Mouse (Mus musculus) heart, embryonic 12.5 days (tissue): ENCODE results near the gene Gm884. TPM values are rescaled to one million over a fixed set of nuclear protein-coding genes. Genes with fewer than 3 reads are reported as not detected.
"Not testable (repeated sequence)": the region's sequence is repeated elsewhere in the genome, so short reads cannot be mapped to it uniquely, and the experiment has no call there.

Experiments used
- ATAC-seq: fragments of 200-750 bp; cut with Nextera tagmentation; 2 replicates; pipeline ENCODE4 v1.8.0; 2017; ENCODE audit warnings: moderate TSS enrichment, moderate library complexity; ENCODE audit not compliant: insufficient number of reproducible peaks, low FRiP score
- H3K27ac ChIP-seq: fragments of 300-500 bp; sonication (generic); 2 replicates; pipeline ENCODE4 v1.5.1; 2016; ENCODE audit warnings: mild to moderate bottlenecking, moderate library complexity; ENCODE audit not compliant: poor library complexity, severe bottlenecking
- H3K27me3 ChIP-seq: fragments of 300-500 bp; sonication (generic); replicated peaks from 2 replicates; pipeline ENCODE4 v1.6.1; 2016; ENCODE audit warnings: mild to moderate bottlenecking, moderate library complexity
- H3K36me3 ChIP-seq: fragments of 300-500 bp; sonication (generic); 2 replicates; pipeline ENCODE4 v1.6.1; 2016; ENCODE audit warnings: mild to moderate bottlenecking, moderate library complexity
- H3K4me1 ChIP-seq: fragments of 300-500 bp; sonication (generic); replicated peaks from 2 replicates; pipeline ENCODE4 v1.6.1; 2016; ENCODE audit warnings: mild to moderate bottlenecking
- H3K4me2 ChIP-seq: fragments of 300-500 bp; sonication (generic); 2 replicates; pipeline ENCODE4 v1.6.1; 2016; ENCODE audit warnings: mild to moderate bottlenecking, moderate library complexity
- H3K4me3 ChIP-seq: fragments of 300-500 bp; sonication (generic); 2 replicates; pipeline ENCODE4 v1.5.1; 2016; ENCODE audit warnings: mild to moderate bottlenecking
- H3K9ac ChIP-seq: fragments of 300-500 bp; sonication (generic); 2 replicates; pipeline ENCODE4 v1.6.1; 2016; ENCODE audit warnings: mild to moderate bottlenecking, moderate library complexity
- H3K9me3 ChIP-seq: fragments of 300-500 bp; sonication (generic); replicated peaks from 2 replicates; pipeline ENCODE4 v1.6.1; 2016; ENCODE audit warnings: mild to moderate bottlenecking, moderate library complexity
- WGBS: fragments of 180-500 bp; shearing (Covaris S2); methylation state at CpG from one replicate; pipeline ENCODE4 v1.1.7; 2016; 5-methylcytosine and 5-hydroxymethylcytosine counted together
- polyA plus RNA-seq: library from polyadenylated mRNA; unstranded; fragments of >200 nt; fragmentation: Nextera tagmentation; extraction: Ambion mirVana; gene quantifications from 2 replicates; pipeline ENCODE4 v1.2.1, GENCODE M21; 2016

The Gm884 gene
- polyA plus RNA-seq, 1 experiment from 2014 or later: not detected

DNA sequence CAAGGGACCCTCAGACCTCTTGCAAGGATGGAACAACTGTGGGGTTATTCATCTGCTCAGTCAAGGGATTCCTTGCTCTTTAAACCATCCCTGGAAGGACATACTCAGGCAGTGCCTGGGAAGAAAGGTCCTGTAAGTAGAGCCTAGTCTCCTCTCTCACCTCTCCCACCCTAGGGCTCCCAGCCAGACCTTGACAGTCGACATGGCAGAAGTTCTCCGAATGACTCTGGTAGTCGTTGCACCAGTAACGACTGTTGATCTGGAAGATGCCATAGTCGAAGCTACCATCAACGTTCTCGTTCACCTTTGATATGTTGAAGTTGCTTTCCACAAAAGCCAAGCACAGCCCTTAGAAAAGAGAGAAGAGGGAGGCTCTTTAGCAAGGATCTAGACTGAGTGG lies 13.9 kb upstream of the Gm884 start:
- Histone ChIP-seq H3K9ac (no peak overlapping the region), H3K4me2 (no peak overlapping the region), H3K4me3 (no peak overlapping the region), H3K27ac (no peak overlapping the region), H3K4me1 (no peaks in the 10 kb centered on the region), H3K9me3 (no peaks in the 10 kb centered on the region), H3K36me3 (no peaks in the 10 kb centered on the region), H3K27me3 (peaks cover 29% of the 10 kb centered on the region)
- 74% methylated on average over 7 of the region's 7 CpGs for WGBS
- no peak for ATAC-seq

DNA sequence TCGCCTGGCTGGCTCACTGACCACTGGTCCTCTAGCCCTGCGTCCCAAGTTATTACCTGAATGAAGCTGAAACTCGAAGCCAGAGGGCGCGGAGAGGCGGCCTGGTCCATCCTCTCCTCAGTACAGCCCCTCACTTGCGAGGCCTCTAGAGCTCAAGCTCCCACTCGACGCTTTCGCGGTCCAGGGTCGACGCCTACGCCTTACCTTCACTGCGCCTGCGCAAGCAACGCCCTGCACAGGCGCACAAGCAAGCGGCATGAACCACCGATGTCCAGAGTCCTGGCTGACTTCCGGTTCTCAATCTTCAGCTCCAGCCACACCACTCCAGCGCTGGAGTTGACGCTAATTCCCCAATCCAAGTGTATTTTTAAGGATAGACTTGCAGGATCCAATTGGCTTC lies 6.5 kb upstream of the Gm884 start:
- Histone ChIP-seq H3K27me3 (0 out of 2 replicates have a peak, but pooled peaks cover 4% of the 10 kb centered on the region), H3K27ac (no peak overlapping the region), H3K9ac (no peak overlapping the region), H3K4me3 (no peak overlapping the region), H3K4me1 (no peaks in the 10 kb centered on the region), H3K9me3 (no peaks in the 10 kb centered on the region), H3K36me3 (no peaks in the 10 kb centered on the region), H3K4me2 (no peak overlapping the region)
- 68% methylated on average over 23 of the region's 23 CpGs for WGBS
- ATAC-seq: no peak

GRCm38 (mm10) chr11:103610772-103611171 lies 10.2 kb downstream of the Gm884 start:
- no peak overlapping the region for H3K4me3 ChIP-seq
- H3K4me1 ChIP-seq: no peaks in the 10 kb centered on the region
- H3K4me2 ChIP-seq: no peak overlapping the region
- ATAC-seq: no peak
- no peaks in the 10 kb centered on the region for H3K9me3 ChIP-seq
- H3K27ac ChIP-seq: no peak overlapping the region
- WGBS: 78% methylated on average over 2 of the region's 2 CpGs
- no peaks in the 10 kb centered on the region for H3K36me3 ChIP-seq
- no peaks in the 10 kb centered on the region for H3K27me3 ChIP-seq
- H3K9ac ChIP-seq: no peak overlapping the region

DNA sequence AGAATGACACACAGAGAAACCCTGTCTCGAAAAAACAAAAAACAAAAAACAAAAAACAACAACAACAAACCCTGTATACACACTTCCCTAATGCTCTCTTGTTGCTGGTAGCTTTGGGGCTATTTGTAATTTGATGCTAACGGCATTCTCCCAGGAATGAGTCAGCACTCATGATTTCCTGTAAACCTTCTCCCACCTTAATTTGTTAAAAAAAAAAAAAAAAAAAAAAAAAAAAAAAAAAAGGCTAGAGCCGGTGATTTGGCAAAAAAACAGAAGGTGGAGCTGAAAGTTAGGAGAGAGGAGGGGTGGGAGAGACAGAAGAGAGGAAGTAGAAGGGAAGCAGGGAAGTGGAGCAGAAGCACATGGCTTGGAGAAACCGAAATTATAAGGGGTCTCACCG lies 14.3 kb downstream of the Gm884 start:
- 55% methylated on average over 5 of the region's 5 CpGs for WGBS
- Histone ChIP-seq H3K4me3 (no peak overlapping the region), H3K9ac (no peak overlapping the region), H3K27me3 (no peaks in the 10 kb centered on the region), H3K4me1 (no peaks in the 10 kb centered on the region), H3K27ac (no peak overlapping the region), H3K36me3 (no peaks in the 10 kb centered on the region), H3K4me2 (no peak overlapping the region), H3K9me3 (no peaks in the 10 kb centered on the region)
- ATAC-seq: no peak

DNA sequence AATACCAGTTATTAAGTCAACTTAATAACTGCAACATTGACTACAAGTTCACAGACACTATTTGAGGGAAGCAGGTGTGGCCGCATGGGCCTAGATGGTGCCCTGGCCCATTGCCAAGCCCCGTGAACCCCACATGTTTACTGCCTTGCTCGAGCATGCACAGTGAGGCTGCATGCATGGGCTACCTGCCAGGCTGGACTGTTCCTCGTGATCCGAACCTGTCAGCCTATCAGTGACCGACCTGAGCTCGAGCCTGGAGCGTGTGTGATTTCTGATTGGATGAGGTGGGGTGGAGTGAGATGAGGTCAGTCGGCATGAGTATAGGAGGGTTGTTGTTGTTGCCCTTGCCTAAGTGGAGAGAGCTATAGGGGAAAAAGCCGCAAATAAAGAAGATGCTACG lies 42.6 kb downstream of the Gm884 start:
- no peak for ATAC-seq
- H3K36me3 ChIP-seq: no peaks in the 10 kb centered on the region
- WGBS: 88% methylated on average over 11 of the region's 11 CpGs
- H3K9ac ChIP-seq: no peak overlapping the region
- H3K4me3 ChIP-seq: no peak overlapping the region
- no peaks in the 10 kb centered on the region for H3K27me3 ChIP-seq
- H3K4me2 ChIP-seq: no peak overlapping the region
- H3K27ac ChIP-seq: no peak overlapping the region
- peaks cover 16% of the 10 kb centered on the region for H3K9me3 ChIP-seq
- no peaks in the 10 kb centered on the region for H3K4me1 ChIP-seq

DNA sequence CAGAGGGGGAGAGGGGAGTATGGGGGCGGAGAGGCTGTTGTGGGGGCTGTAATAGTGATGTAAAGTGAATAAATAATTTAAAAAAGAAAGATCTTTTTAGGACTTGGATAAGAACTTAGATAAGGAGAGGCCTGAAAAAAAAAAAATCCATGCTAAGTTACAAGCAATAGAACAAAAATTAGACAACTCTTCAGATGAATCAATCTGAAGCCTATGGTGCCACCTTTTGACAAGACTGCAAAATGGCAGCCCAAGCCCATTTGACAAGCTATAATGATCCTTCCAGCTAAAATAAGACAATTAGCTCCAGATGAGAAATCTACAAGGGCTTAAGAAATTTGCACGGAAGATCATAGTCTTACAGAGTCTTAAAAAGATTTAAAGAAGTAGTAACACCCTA lies 64.9 kb downstream of the Gm884 start:
- no peak for ATAC-seq
- Histone ChIP-seq H3K36me3 (no peaks in the 10 kb centered on the region), H3K9ac (no peak overlapping the region), H3K9me3 (0 out of 2 replicates have a peak, but pooled peaks cover 4% of the 10 kb centered on the region), H3K4me3 (no peak overlapping the region), H3K27ac (no peak overlapping the region), H3K4me1 (no peaks in the 10 kb centered on the region), H3K4me2 (no peak overlapping the region), H3K27me3 (no peaks in the 10 kb centered on the region)
- WGBS: 72% methylated on average over 2 of the region's 2 CpGs

DNA sequence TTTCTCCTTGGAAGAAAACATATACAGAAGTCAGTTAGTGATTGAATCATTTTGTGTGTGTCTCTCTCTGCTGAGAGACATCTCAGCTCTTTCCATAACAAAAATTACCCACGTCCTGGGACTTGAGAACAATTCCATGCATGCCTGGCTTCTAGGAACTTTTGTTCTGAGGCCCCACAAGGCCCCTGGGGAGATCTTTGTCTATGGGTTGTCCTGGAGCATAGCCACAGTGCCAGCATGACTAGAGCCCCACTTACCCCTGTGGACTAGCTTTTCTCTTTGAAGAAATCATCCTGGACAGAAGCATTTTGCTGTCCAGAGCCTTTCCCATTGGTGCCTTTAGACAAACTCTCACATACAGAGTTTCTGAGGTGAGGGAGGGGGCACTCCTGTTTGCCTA lies 86.0 kb downstream of the Gm884 start:
- H3K27me3 ChIP-seq, H3K4me3 ChIP-seq, H3K9me3 ChIP-seq, H3K4me1 ChIP-seq, H3K4me2 ChIP-seq, H3K27ac ChIP-seq, ATAC-seq, H3K9ac ChIP-seq, H3K36me3 ChIP-seq: not testable (repeated sequence)
- 36% methylated on average over 1 of the region's 1 CpGs for WGBS

DNA sequence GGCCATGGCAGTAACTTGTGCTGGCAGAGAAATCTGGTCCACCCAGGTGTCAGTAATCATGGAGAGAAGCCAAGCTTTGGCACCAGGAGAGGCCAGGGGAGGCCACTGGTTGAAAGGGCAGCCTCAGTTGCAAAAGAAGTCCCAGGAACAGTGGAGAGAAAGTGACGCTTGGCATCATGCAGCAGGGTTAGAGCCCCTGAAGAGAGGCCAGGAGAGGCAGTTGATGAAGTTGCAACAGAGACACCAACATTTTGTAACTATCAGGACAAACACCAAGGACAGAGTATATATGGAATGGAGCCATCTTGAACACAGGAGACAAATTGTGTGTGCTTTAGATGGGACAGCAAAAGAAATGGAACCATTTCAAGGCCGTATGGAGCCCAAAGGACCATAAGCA lies 108.8 kb downstream of the Gm884 start:
- no peak for ATAC-seq
- H3K9ac ChIP-seq: no peak overlapping the region
- no peak overlapping the region for H3K4me3 ChIP-seq
- no peaks in the 10 kb centered on the region for H3K36me3 ChIP-seq
- peaks cover 6% of the 10 kb centered on the region for H3K9me3 ChIP-seq
- H3K27me3 ChIP-seq: no peaks in the 10 kb centered on the region
- 77% methylated on average over 2 of the region's 2 CpGs for WGBS
- no peak overlapping the region for H3K27ac ChIP-seq
- no peaks in the 10 kb centered on the region for H3K4me1 ChIP-seq
- no peak overlapping the region for H3K4me2 ChIP-seq

DNA sequence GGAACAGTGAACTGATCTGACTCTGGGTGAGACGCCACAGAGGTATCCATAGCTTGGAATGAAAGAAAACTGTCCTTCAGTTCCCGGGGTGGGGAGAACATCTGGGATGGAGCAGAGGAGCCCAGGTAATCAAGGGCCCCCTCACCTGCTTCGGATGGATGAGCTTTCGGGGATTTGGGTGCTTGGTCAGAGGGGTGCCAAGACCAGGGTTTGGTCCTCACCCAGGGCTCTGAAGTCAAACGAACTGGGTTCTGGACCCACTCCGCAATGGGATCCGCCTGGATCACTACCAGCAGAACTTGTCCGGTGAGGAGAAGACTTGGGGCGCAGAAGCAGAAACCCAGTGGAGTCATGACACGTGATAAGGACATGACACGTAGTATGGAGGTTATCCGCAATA lies 116.4 kb downstream of the Gm884 start, which contains the start of gene Lrrc37a:
TSS of gene Lrrc37a (minus strand) at position 101 of the 400 bp plus-strand sequence.
- no peaks in the 10 kb centered on the region for H3K36me3 ChIP-seq
- no peak within 1 kb of the TSS for H3K9ac ChIP-seq
- no peak within 1 kb of the TSS for H3K4me2 ChIP-seq
- H3K9me3 ChIP-seq: no peaks in the 10 kb centered on the region
- ATAC-seq: no peak
- no peaks in the 10 kb centered on the region for H3K4me1 ChIP-seq
- no peak within 1 kb of the TSS for H3K4me3 ChIP-seq
- WGBS: 80% methylated on average over 12 of the region's 12 CpGs
- 0 out of 2 replicates have a peak, but pooled peaks cover 4% of the 10 kb centered on the region for H3K27me3 ChIP-seq
- no peak within 1 kb of the TSS for H3K27ac ChIP-seq

Other genes starting within 250 kb of the Gm884 start
- gene Plekhm1, start 208.5 kb downstream of the Gm884 start, polyA plus RNA-seq: 7.4 and 7.5 TPM in 2 replicates
- not detected in 2 replicates for gene Lrrc37a, start 116.5 kb downstream of the Gm884 start, polyA plus RNA-seq
- gene Lyzl6, start 17.8 kb upstream of the Gm884 start, polyA plus RNA-seq: not detected in 2 replicates
- 0.63 and 0.79 TPM in 2 replicates for gene Rprml, start 28.4 kb upstream of the Gm884 start, polyA plus RNA-seq
- gene Gosr2, start 76.8 kb upstream of the Gm884 start, polyA plus RNA-seq: 69.7 and 69.9 TPM in 2 replicates
- 2.5 and 3.4 TPM in 2 replicates for gene Wnt9b, start 128.7 kb upstream of the Gm884 start, polyA plus RNA-seq
- gene Wnt3, start 153.0 kb upstream of the Gm884 start, polyA plus RNA-seq: 0.12 and 0.23 TPM in 2 replicates